Mouse (Mus musculus) intestine, postnatal 0 days (tissue): ENCODE data around the gene Lypd6. TPM values are rescaled to one million over a fixed set of nuclear protein-coding genes. Genes with fewer than 3 reads are reported as not detected.

Experiments used
- ATAC-seq: fragments of 200-750 bp; cut with Nextera tagmentation; 2 replicates; pipeline ENCODE4 v1.8.0; 2017; ENCODE audit warnings: mild to moderate bottlenecking, moderate TSS enrichment, moderate library complexity
- H3K27ac ChIP-seq: fragments of 300-500 bp; sonication (generic); 2 replicates; pipeline ENCODE4 v1.5.1; 2014; ENCODE audit warnings: mild to moderate bottlenecking, low read depth, low read length, moderate library complexity
- H3K27me3 ChIP-seq: fragments of 300-500 bp; sonication (generic); replicated peaks from 2 replicates; pipeline ENCODE4 v1.6.1; 2014; ENCODE audit warnings: low read length, mixed read lengths; ENCODE audit not compliant: control insufficient read depth, insufficient read depth
- H3K36me3 ChIP-seq: fragments of 300-500 bp; sonication (generic); 2 replicates; pipeline ENCODE4 v1.6.1; 2014; ENCODE audit warnings: mild to moderate bottlenecking, moderate library complexity; ENCODE audit not compliant: control insufficient read depth, insufficient read depth
- H3K4me1 ChIP-seq: fragments of 300-500 bp; sonication (generic); replicated peaks from 2 replicates; pipeline ENCODE4 v1.6.1; 2014; ENCODE audit warnings: antibody characterized with exemption, low read length, mixed read lengths; ENCODE audit not compliant: control insufficient read depth, insufficient read depth
- H3K4me2 ChIP-seq: fragments of 300-500 bp; sonication (generic); replicated peaks from 2 replicates; pipeline ENCODE4 v1.6.1; 2014; ENCODE audit warnings: low read depth, mild to moderate bottlenecking, moderate library complexity
- H3K4me3 ChIP-seq: fragments of 300-500 bp; sonication (generic); 2 replicates; pipeline ENCODE4 v1.5.1; 2014; ENCODE audit warnings: low read depth, low read length
- H3K9ac ChIP-seq: fragments of 300-500 bp; sonication (generic); 2 replicates; pipeline ENCODE4 v1.6.1; 2014; ENCODE audit warnings: mild to moderate bottlenecking, low read depth, low read length
- H3K9me3 ChIP-seq: fragments of 300-500 bp; sonication (generic); 2 replicates; pipeline ENCODE4 v1.6.1; 2016; ENCODE audit warnings: mixed run types; ENCODE audit not compliant: control insufficient read depth
- CTCF ChIP-seq: sonication (generic); IDR thresholded peaks from 2 replicates; pipeline ENCODE4 v1.5.1; 2016; ENCODE audit warnings: low read depth, mild to moderate bottlenecking, control low read depth, antibody characterized with exemption, moderate library complexity
- WGBS: fragments of 180-500 bp; shearing (Covaris S2); extraction: QIAGEN DNeasy Blood & Tissue Kit; methylation state at CpG from one replicate; pipeline ENCODE4 v1.1.7; 2014; 5-methylcytosine and 5-hydroxymethylcytosine counted together
- polyA plus RNA-seq: library from polyadenylated mRNA; unstranded; fragments of >200 nt; fragmentation: Nextera tagmentation; extraction: Ambion mirVana; gene quantifications from 2 replicates; pipeline ENCODE4 v1.2.1, GENCODE M21; 2015

The Lypd6 gene
- polyA plus RNA-seq, 1 experiment from 2014 or later, result 1.9 TPM

DNA sequence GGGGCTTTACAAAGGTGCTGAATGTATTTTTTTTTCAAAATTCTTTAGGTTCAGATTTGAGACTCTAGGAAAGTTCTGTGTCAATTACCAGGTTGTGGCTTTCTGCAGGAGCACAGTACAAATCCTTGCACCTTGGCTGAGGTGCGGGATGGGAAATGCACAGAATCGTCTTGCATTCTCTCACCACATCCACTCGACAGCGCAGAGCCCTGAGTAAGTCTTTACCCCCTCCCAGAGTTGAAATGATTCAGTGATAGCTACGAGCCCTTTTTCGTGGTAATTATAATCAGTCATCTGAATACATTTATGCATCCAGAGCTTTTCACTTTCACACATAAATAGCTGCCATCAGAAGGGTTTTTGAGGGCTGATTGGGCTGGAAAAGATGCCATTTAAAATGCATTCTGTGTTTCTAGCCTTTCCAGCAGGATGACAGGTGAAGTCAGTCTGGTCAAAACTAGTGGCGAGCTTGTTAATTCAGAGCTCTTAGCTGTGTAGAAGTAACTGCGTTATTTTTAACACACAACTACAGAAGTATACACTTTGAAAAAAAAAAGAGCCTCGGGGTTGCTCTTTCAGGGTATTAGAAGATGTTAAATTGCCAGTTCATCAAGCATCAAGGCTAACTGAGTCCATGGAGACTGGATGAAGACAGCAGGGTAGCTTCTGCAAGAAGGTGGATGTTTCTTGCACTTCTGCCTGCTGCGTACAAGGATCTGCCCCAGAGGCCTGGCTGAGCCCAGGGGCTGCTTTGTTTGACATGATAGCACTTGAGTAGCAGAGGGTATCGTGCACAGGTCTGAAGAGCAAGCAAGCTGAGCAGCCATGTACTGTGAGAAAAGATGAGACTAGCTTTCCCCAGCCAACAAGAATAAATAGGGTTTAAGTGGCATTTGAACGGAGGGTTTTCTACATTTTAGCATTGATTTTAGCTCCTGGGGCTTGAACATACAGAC, 62.4 kb downstream of the Lypd6 start:
- TF ChIP-seq CTCF, result no peak
- H3K4me3 ChIP-seq, result no peak overlapping the region
- no peak overlapping the region for H3K27ac ChIP-seq
- no peaks in the 10 kb centered on the region for H3K36me3 ChIP-seq
- no peak overlapping the region for H3K9ac ChIP-seq
- no peaks in the 10 kb centered on the region for H3K27me3 ChIP-seq
- H3K4me1 ChIP-seq, result no peaks in the 10 kb centered on the region
- no peak for ATAC-seq
- no peak overlapping the region for H3K4me2 ChIP-seq
- no peaks in the 10 kb centered on the region for H3K9me3 ChIP-seq
- WGBS, result 82% methylated on average over 12 of the region's 12 CpGs

GRCm38 (mm10) chr2:50130674-50131073, 64.4 kb downstream of the Lypd6 start:
- no peaks in the 10 kb centered on the region for H3K27me3 ChIP-seq
- no peak overlapping the region for H3K4me2 ChIP-seq
- H3K27ac ChIP-seq, result no peak overlapping the region
- ATAC-seq, result no peak
- no peaks in the 10 kb centered on the region for H3K36me3 ChIP-seq
- H3K9me3 ChIP-seq, result no peaks in the 10 kb centered on the region
- H3K4me3 ChIP-seq, result no peak overlapping the region
- H3K4me1 ChIP-seq, result no peaks in the 10 kb centered on the region
- WGBS, result 91% methylated on average over 3 of the region's 3 CpGs
- H3K9ac ChIP-seq, result no peak overlapping the region
- no peak for TF ChIP-seq CTCF

- Histone ChIP-seq H3K9me3 (no peaks in the 10 kb centered on the region), H3K9ac (no peak overlapping the region), H3K27me3 (no peaks in the 10 kb centered on the region), H3K4me3 (no peak overlapping the region), H3K4me1 (no peaks in the 10 kb centered on the region), H3K36me3 (no peaks in the 10 kb centered on the region), H3K4me2 (no peak overlapping the region), H3K27ac (no peak overlapping the region)
- TF ChIP-seq CTCF, result no peak
- ATAC-seq, result peak; percentile 53; the same call in 1 of the 2 replicates
- 56% methylated on average over 6 of the region's 6 CpGs for WGBS
Measured at GRCm38 (mm10) chr2:50143672-50144071, 77.4 kb downstream of the Lypd6 start.

DNA sequence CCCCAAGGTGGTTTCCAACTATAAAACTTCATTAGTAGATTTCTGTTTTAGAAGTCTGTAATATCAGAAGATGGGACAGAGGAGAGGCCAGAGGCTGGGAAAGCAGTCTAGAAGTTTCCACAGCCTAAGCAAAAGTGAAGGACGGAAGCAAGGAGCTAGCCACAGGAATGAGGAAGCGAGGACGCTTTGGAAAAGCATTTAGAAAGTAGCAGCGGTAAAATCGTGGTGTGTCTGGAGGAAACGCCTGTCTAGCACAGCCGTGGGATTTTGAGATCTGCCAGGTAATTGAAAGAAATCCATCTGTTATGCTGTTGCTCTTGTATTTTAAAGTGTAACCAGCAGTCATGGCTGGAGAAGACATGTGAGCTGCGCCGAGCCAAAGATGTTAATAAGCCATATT, 81.1 kb downstream of the Lypd6 start:
- TF ChIP-seq CTCF, result no peak
- Histone ChIP-seq H3K9ac (no peak overlapping the region), H3K4me2 (no peak overlapping the region), H3K4me3 (no peak overlapping the region), H3K27ac (no peak overlapping the region), H3K9me3 (no peaks in the 10 kb centered on the region), H3K4me1 (no peaks in the 10 kb centered on the region), H3K36me3 (no peaks in the 10 kb centered on the region), H3K27me3 (no peaks in the 10 kb centered on the region)
- no peak for ATAC-seq
- WGBS, result 83% methylated on average over 9 of the region's 9 CpGs

GRCm38 (mm10) chr2:50149257-50150202, 83.3 kb downstream of the Lypd6 start:
- Histone ChIP-seq H3K4me2 (peak overlapping the region; percentile 21; the same call in 1 of the 2 replicates), H3K9ac (no peak overlapping the region), H3K4me1 (no peaks in the 10 kb centered on the region), H3K27me3 (no peaks in the 10 kb centered on the region), H3K9me3 (no peaks in the 10 kb centered on the region), H3K27ac (0 out of 2 replicates have a peak overlapping the region, but pooled peaks have one; percentile 28), H3K36me3 (no peaks in the 10 kb centered on the region), H3K4me3 (no peak overlapping the region)
- ATAC-seq, result peak; percentile 79
- TF ChIP-seq CTCF, result no peak
- WGBS, result 34% methylated on average over 6 of the region's 6 CpGs

- TF ChIP-seq CTCF, result no peak
Measured at GRCm38 (mm10) chr2:50150203-50150590, 84.0 kb downstream of the Lypd6 start.

More at GRCm38 (mm10) chr2:50150203-50150590, 84.0 kb downstream of the Lypd6 start:
- ATAC-seq, result peak; percentile 84
- H3K4me1 ChIP-seq, result no peaks in the 10 kb centered on the region
- H3K9ac ChIP-seq, result no peak overlapping the region
- H3K4me3 ChIP-seq, result no peak overlapping the region
- 40% methylated on average over 7 of the region's 7 CpGs for WGBS
- H3K27me3 ChIP-seq, result no peaks in the 10 kb centered on the region
- peak overlapping the region; percentile 21 for H3K4me2 ChIP-seq
- H3K36me3 ChIP-seq, result no peaks in the 10 kb centered on the region
- peak overlapping the region; percentile 28; the same call in 1 of the 2 replicates for H3K27ac ChIP-seq
- no peaks in the 10 kb centered on the region for H3K9me3 ChIP-seq
